Mouse (Mus musculus) layer of hippocampus, adult 9-11 months (tissue): Measurements from ENCODE around the gene Nek9.
A peak's percentile ranks its signal among the peaks of the same experiment; 100 is the strongest.
"Not testable (repeated sequence)": the region's sequence is repeated elsewhere in the genome, so short reads cannot be mapped to it uniquely, and the experiment has no call there.

Source experiments
- DNase-seq: peaks from one replicate; pipeline ENCODE4 v3.0.0; 2022

Gene Nek9

GRCm38 (mm10) chr12:85288486-85289156 is 50.5 kb downstream of the Nek9 start, which contains the start of gene Zc2hc1c:
Zc2hc1c (plus strand) TSS chr12:85288591.
- DNase-seq = peak; percentile 71

- no peak for DNase-seq
Measured at GRCm38 (mm10) chr12:85287809-85288485, 51.2 kb downstream of the Nek9 start, which contains the start of gene Acyp1. Acyp1 (minus strand) TSS chr12:85288438.

- no peak for DNase-seq
Measured at GRCm38 (mm10) chr12:85286941-85287340, 52.2 kb downstream of the Nek9 start.

GRCm38 (mm10) chr12:85284996-85285395 is 54.2 kb downstream of the Nek9 start:
- no peak for DNase-seq

- DNase-seq = no peak
Measured at GRCm38 (mm10) chr12:85284331-85284730, 54.8 kb downstream of the Nek9 start.

- DNase-seq = not testable (repeated sequence)
Measured at GRCm38 (mm10) chr12:85281756-85282155, 57.4 kb downstream of the Nek9 start.

- no peak for DNase-seq
Measured at GRCm38 (mm10) chr12:85280845-85281651, 58.1 kb downstream of the Nek9 start.

- DNase-seq = peak; percentile 96
Measured at GRCm38 (mm10) chr12:85280105-85280844, 58.9 kb downstream of the Nek9 start.

- no peak for DNase-seq
Measured at GRCm38 (mm10) chr12:85279396-85280080, 59.6 kb downstream of the Nek9 start.

GRCm38 (mm10) chr12:85278919-85279318 is 60.2 kb downstream of the Nek9 start:
- no peak for DNase-seq

GRCm38 (mm10) chr12:85276273-85276672 is 62.9 kb downstream of the Nek9 start:
- DNase-seq = no peak

GRCm38 (mm10) chr12:85273508-85273907 is 65.7 kb downstream of the Nek9 start:
- no peak for DNase-seq

- no peak for DNase-seq
Measured at GRCm38 (mm10) chr12:85271843-85272206, 67.3 kb downstream of the Nek9 start.

- no peak for DNase-seq
Measured at GRCm38 (mm10) chr12:85271132-85271842, 67.9 kb downstream of the Nek9 start.

GRCm38 (mm10) chr12:85270319-85270718 is 68.8 kb downstream of the Nek9 start, which contains the start of gene Mlh3:
Mlh3 (minus strand) TSS chr12:85270599.
- peak; percentile 83 for DNase-seq

GRCm38 (mm10) chr12:85269821-85270220 is 69.3 kb downstream of the Nek9 start:
- DNase-seq = no peak

GRCm38 (mm10) chr12:85266248-85266647 is 72.9 kb downstream of the Nek9 start:
- DNase-seq = no peak

- DNase-seq = no peak
Measured at GRCm38 (mm10) chr12:85264940-85265339, 74.2 kb downstream of the Nek9 start.

GRCm38 (mm10) chr12:85264531-85264930 is 74.6 kb downstream of the Nek9 start:
- no peak for DNase-seq

- DNase-seq = no peak
Measured at GRCm38 (mm10) chr12:85263190-85263589, 76.0 kb downstream of the Nek9 start.

- peak; percentile 30 for DNase-seq
Measured at GRCm38 (mm10) chr12:85262489-85262888, 76.7 kb downstream of the Nek9 start.
